Mouse (Mus musculus) cerebellum, adult 8-10 months (tissue): Measurements from ENCODE around the gene Trim69.

Experiments used
- DNase-seq: peaks from one replicate; pipeline ENCODE4 v3.0.0; 2022

The Trim69 gene

GRCm38 (mm10) chr2:122153681-122154365, 6.7 kb upstream of the Trim69 start:
- DNase-seq: no peak

DNA sequence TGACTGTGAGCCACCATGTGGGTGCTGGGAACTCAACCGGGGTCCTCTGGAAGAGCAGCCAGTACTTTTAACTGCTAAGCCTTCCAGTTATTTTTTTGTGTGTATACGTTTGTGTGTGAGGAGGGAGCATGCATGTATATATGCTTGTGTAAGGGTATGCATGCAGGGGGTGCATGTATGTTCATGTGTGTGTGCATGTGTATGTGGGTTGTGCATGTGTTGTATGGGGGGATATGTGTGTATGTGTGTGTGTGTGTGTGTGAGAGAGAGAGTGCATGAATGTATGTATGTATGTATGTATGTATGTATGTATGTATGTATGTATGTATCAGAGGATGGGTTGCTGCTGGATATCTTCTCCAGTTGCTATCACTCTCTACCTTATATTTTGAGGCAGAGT, 6.0 kb upstream of the Trim69 start:
- DNase-seq: no peak

GRCm38 (mm10) chr2:122155292-122155691, 5.2 kb upstream of the Trim69 start:
- no peak for DNase-seq

DNA sequence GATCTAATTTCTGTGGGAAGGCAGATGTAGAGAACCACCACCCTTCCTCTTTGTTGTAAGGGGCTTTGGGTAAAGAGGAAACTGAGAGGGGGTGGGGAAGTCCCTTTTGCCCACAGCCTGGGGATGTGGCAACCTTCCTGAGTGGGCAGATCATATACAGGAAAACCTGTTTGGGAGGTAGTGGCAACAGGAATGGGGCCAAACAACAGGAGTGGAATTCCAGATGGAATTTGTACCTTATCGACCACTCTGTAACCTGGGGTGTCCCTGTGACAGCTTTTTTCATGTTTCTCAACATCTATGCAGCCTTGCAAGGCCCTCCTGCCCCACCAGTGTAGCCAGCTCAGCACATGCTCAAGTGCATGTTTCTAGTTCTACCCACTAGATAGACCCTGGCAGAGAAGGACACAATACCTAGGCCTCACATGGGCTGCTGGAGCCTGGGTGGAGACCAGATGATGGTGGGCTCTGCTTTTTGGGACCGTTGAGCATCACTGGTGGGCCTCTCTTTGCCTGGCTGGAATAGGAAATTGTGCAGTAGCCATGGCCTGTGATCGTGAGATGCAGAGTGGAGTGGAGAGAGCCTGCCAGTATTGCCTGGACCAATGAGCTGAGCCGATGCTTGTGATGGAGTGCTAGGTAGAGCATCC, 4.3 kb upstream of the Trim69 start:
- no peak for DNase-seq

DNA sequence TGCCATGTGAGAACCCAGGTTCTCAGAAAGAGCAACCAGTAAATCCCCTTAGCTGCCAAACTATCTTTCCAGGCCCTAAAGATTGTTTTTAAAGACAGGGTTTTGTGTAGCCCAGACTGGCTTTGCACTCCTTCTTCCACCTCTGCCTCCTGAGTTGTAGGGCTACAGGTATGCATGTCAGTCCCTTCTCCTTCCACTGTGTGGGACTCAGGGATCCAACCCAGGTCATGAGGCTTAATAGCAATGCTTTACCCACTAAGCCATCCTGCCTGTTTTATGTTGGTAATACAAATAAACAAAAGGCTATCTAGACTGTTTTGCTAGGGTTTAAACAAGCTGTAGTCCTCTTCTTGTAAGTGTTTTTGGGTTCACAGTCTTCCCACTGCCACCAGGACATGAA, 2.9 kb upstream of the Trim69 start:
- no peak for DNase-seq

DNA sequence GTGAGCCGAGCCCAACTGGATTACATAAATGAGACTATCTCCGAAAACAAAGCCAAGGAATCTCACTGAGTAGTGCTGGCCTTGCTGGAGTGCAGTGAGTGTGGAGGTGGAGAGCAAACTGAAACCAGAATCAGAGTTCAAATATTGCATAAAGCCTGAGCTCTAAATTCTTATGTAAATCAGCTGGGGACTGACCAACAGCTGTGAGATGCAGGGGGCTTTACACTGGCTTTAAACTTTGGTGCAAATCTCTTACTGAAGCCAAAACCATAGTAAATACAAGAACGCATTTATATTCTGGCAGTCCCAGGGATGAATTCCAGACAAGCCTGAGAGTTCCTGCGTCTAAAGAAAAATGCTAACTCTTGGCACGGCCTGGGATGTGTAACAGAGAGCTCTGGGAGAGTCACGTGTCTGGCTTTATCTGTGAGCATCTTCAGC, 2.1 kb upstream of the Trim69 start:
- no peak for DNase-seq

DNA sequence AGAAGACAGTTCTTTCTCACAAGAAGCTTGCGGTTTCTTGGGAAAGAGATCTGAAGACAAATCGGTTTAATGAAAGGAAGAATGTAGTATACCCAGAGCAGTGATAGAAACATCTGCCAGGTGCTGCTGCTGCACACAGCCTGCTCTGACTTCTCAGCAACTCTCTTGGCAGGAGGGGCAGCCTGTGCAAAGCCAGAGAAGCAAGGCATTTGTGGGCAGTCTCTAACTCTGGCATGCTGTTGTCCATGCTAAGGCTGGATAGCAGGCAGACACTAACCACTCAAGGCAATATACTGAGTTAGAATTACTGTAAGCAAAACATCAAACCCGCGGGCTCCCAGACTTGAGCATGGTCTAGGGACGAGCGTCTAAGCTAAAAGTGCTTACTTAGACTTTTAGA, 833 bp upstream of the Trim69 start:
- no peak for DNase-seq

DNA sequence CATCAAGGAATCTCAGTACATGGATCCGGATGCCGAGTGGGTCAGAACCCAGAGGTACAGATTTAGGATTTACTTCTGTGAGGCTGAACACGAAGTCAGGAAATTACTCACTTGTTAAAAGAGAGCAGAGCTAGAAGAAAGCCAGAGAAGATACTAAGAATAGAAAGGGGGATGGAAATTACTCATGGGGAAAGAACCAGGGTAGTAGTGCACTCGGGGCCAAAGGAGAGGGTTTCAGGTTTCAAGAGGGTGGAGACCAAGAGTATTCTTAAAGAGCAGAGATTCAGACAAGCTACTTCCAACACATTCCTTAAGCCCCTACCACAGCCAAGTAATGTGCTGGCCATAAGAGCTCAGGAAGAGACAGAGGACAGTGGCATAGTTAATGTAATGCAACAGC, 1.0 kb downstream of the Trim69 start:
- DNase-seq: no peak

GRCm38 (mm10) chr2:122162529-122162928, 2.0 kb downstream of the Trim69 start:
- DNase-seq: no peak

DNA sequence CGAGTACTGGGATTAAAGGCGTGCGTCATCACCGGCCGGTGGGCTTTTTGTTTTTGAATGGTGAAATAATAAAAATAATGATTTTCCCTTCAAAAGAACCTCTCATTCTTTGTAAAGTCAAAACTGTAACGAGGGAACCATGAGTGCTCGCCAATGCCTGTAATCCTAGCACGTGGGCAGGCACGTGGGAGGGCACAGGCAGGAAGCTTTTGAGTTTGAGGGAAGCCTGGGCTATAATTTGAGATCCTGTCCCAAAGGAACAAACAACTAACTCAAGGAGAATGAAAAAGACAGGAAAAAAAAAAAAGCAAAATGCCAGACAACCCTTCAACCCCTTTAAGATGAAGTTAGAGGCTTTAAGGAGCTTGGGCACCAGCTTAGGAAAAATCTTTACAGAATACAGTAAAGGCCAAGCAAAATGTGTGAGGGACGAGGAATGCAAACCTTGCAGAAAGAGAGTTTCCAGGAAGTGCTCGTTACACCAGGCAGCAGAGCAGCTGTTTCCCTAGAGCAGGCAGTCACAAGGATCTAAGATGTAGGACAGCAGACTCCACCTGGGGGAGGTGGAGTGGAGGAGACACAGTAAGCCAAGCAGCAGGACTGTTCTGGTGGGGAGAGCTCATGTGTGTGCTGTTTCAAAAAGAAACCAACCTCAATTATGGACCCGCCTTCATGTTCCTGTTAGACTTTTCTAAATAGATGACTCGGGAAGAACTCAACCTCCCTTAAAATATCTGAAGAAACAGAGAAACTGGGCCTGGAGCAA, 3.1 kb downstream of the Trim69 start:
- DNase-seq: no peak

GRCm38 (mm10) chr2:122164293-122164692, 3.8 kb downstream of the Trim69 start:
- no peak for DNase-seq

DNA sequence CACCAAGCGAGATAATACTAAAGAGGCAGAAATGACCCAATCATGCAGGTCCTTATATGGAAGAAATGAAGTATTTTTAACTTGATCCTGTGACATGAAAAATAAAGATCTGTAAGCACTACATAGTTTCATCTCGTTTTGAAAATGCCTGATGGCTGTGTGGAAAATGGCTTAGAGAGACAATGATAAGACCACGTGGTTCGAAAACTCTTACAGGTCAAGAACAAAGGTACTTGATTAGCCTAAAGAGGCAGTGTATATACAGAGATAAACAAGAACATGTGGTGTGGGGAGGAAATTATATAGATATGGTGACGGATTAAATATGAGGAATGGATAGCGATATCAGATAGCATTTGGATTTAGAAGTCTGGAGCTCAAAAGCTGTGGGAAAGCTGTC, 10.8 kb downstream of the Trim69 start:
- no peak for DNase-seq

- no peak for DNase-seq
Measured at GRCm38 (mm10) chr2:122172188-122172587, 11.7 kb downstream of the Trim69 start.

DNA sequence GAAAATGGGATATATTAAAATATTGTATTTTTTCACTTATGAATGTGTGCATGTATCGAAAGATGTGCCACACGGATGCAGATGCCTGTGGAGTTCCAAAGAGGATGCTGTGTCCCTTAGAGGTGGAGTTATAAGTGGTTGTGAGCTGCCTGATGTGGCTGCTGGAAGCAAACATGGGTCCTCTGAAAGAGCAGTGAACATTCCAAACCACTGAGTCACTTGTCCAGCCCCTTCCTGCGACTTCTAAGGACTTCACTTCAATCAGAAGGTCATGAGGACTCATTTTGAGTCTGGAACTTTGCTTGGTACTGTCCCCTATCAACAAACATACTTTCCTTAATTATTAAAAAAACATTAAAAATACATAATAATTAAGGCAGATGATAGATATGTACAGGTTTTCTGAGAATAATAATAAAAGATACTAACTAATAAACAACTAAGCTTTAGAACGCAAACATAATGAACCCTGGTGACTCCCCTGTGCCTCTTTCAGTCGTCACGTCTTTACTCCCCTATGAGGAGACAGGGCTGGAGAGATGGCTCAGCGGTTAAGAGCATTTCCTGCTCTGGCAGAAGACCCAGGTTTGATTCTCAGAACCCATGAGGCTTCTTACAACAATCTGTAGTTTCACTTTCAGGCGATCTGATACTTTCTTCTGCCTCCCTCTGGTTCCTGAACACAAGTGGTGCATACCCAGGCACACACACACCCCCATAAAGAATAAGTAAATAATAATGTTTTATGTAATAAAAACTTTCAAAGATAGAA, 19.7 kb downstream of the Trim69 start:
- no peak for DNase-seq

GRCm38 (mm10) chr2:122185086-122185485, 24.6 kb downstream of the Trim69 start:
- DNase-seq: no peak

- no peak for DNase-seq
Measured at GRCm38 (mm10) chr2:122186106-122186505, 25.6 kb downstream of the Trim69 start, which contains the start of the genes Patl2 and Terb2. Patl2 (minus strand) TSS chr2:122186189. Terb2 (plus strand) TSS chr2:122186272.

GRCm38 (mm10) chr2:122186751-122187150, 26.3 kb downstream of the Trim69 start:
- no peak for DNase-seq

GRCm38 (mm10) chr2:122191849-122192248, 31.3 kb downstream of the Trim69 start:
- no peak for DNase-seq

- DNase-seq: peak; percentile 9
Measured at GRCm38 (mm10) chr2:122194509-122194929, 34.0 kb downstream of the Trim69 start.

- no peak for DNase-seq
Measured at GRCm38 (mm10) chr2:122201501-122201900, 41.0 kb downstream of the Trim69 start.

GRCm38 (mm10) chr2:122206440-122207107, 46.1 kb downstream of the Trim69 start:
- no peak for DNase-seq

- no peak for DNase-seq
Measured at GRCm38 (mm10) chr2:122210534-122211228, 50.2 kb downstream of the Trim69 start.
